Mouse (Mus musculus) liver, postnatal 0 days (tissue): Measurements from ENCODE around the gene Uba5. TPM values are rescaled to one million over a fixed set of nuclear protein-coding genes. Genes with fewer than 3 reads are reported as not detected.

Experiments used
- ATAC-seq: fragments of 200-750 bp; cut with Nextera tagmentation; 2 replicates; pipeline ENCODE4 v1.8.0; 2017; ENCODE audit warnings: mild to moderate bottlenecking, moderate library complexity
- DNase-seq: peaks from one replicate; pipeline ENCODE4 v3.0.0-alpha.2; 2016
- H3K27ac ChIP-seq: fragments of 300-500 bp; sonication (generic); 2 replicates; pipeline ENCODE4 v1.5.1; 2014; ENCODE audit warnings: antibody characterized with exemption, moderate library complexity, mild to moderate bottlenecking, low read depth
- H3K27me3 ChIP-seq: fragments of 300-500 bp; sonication (generic); 2 replicates; pipeline ENCODE4 v1.6.1; 2014; ENCODE audit warnings: low read length, control low read depth, mixed read lengths; ENCODE audit not compliant: insufficient read depth
- H3K36me3 ChIP-seq: fragments of 300-500 bp; sonication (generic); replicated peaks from 2 replicates; pipeline ENCODE4 v1.6.1; 2014; ENCODE audit warnings: mild to moderate bottlenecking, control low read depth, low read length, moderate library complexity, mixed read lengths; ENCODE audit not compliant: insufficient read depth
- H3K4me1 ChIP-seq: fragments of 300-500 bp; sonication (generic); 2 replicates; pipeline ENCODE4 v1.6.1; 2014; ENCODE audit warnings: antibody characterized with exemption, mild to moderate bottlenecking, control low read depth; ENCODE audit not compliant: insufficient read depth
- H3K4me2 ChIP-seq: fragments of 300-500 bp; sonication (generic); 2 replicates; pipeline ENCODE4 v1.6.1; 2014; ENCODE audit warnings: low read depth, mild to moderate bottlenecking, low read length, moderate library complexity, mixed read lengths
- H3K4me3 ChIP-seq: fragments of 300-500 bp; sonication (generic); 2 replicates; pipeline ENCODE4 v1.5.1; 2014; ENCODE audit warnings: low read depth, low read length
- H3K9ac ChIP-seq: fragments of 300-500 bp; sonication (generic); replicated peaks from 2 replicates; pipeline ENCODE4 v1.6.1; 2014; ENCODE audit warnings: mild to moderate bottlenecking, moderate library complexity
- H3K9me3 ChIP-seq: fragments of 300-500 bp; sonication (generic); 2 replicates; pipeline ENCODE4 v1.6.1; 2016; ENCODE audit warnings: mild to moderate bottlenecking, control low read depth, low read length, mixed read lengths
- CTCF ChIP-seq: sonication (generic); IDR thresholded peaks from 2 replicates; pipeline ENCODE4 v1.5.1; 2016; ENCODE audit warnings: antibody characterized with exemption, low read depth
- EP300 ChIP-seq: IDR thresholded peaks from 2 replicates; pipeline ENCODE4 v1.6.1; 2016; ENCODE audit warnings: antibody characterized with exemption, low read depth, mild to moderate bottlenecking
- WGBS: fragments of 180-500 bp; shearing (Covaris S2); extraction: QIAGEN DNeasy Blood & Tissue Kit; methylation state at CpG from one replicate; pipeline ENCODE4 v1.1.7; 2014; ENCODE audit not compliant: insufficient replicate concordance; 5-methylcytosine and 5-hydroxymethylcytosine counted together
- polyA plus RNA-seq: library from polyadenylated mRNA; unstranded; fragments of >200 nt; fragmentation: Nextera tagmentation; extraction: Ambion mirVana; gene quantifications from 2 replicates; pipeline ENCODE4 v1.2.1, GENCODE M21; 2015

Uba5 gene
- 15.1 and 15.4 TPM in 2 replicates for polyA plus RNA-seq

- no peak for TF ChIP-seq EP300
- no peak for TF ChIP-seq CTCF
Measured at GRCm38 (mm10) chr9:104062430-104063243, at the start of gene Uba5. TSS of gene Uba5 (minus strand) at chr9:104063134.

DNA sequence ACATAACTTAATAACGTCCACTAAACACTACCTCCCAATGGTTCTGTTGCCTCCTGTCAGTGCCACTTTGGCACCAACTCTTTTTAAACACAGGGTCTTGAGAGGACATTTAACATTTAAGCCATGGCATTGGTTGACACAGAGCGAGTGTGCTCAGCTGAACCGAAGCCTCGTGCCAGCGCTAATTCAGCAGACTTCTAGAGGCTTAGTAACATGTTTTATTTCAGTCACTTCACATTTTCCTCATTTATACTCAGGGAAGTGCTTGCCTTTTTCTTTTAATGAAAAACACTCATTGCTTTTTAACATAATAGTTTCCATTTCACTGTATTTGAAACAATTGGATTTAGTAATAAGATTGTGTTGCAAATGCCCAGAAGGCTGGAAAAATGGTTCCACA is 46.2 kb upstream of the Uba5 start:
- Histone ChIP-seq H3K27me3 (no peaks in the 10 kb centered on the region), H3K4me3 (no peak overlapping the region), H3K4me1 (no peaks in the 10 kb centered on the region), H3K9me3 (peaks cover 4% of the 10 kb centered on the region; the same call in 1 of the 2 replicates), H3K36me3 (peaks cover 6% of the 10 kb centered on the region), H3K27ac (no peak overlapping the region), H3K4me2 (no peak overlapping the region), H3K9ac (no peak overlapping the region)
- WGBS = 87% methylated on average over 5 of the region's 5 CpGs
- DNase-seq = no peak
- no peak for ATAC-seq
- TF ChIP-seq EP300 (no peak), CTCF (no peak)

More at GRCm38 (mm10) chr9:104062430-104063243, at the start of gene Uba5:
- peak within 1 kb of the TSS; percentile 80 for H3K27ac ChIP-seq
- peaks cover 21% of the 10 kb centered on the region for H3K36me3 ChIP-seq
- no peaks in the 10 kb centered on the region for H3K9me3 ChIP-seq
- H3K27me3 ChIP-seq = no peaks in the 10 kb centered on the region
- DNase-seq (peak; percentile 78), ATAC-seq (peak; percentile 65)
- H3K4me1 ChIP-seq = peaks cover 11% of the 10 kb centered on the region; the same call in 1 of the 2 replicates
- H3K9ac ChIP-seq = peak within 1 kb of the TSS; percentile 92
- H3K4me3 ChIP-seq = peak within 1 kb of the TSS; percentile 99
- WGBS = under 1% methylated on average over 48 of the region's 59 CpGs
- peak within 1 kb of the TSS; percentile 96 for H3K4me2 ChIP-seq

DNA sequence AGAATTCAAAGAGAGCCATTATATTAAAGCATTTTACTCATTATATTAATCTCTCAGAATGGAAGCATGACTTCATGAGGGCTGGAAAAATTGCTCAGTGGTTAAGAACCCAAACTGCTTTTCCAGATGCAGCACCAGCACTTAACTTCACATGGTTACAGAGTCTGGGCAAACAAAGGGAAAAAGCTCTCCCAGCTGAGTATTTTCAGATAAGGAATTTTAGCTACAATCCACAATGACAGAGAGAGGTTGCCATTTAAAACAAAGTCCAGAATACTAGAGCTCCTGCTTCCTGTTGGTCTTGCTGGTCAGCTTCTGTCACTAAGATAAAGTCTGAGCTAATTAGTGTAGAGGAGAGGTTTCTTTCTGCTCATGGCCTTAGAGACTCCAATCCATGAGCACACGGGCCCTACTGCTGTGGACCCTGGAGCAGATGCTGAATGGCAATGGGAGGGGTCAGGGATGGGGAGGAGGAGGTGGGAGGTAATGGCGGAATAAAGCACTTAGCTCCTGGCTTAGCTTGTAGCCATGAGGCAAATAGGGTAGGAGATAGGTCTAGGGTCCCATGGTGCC is 45.7 kb upstream of the Uba5 start:
- no peak for TF ChIP-seq EP300
- no peak for TF ChIP-seq CTCF
- peaks cover 4% of the 10 kb centered on the region; the same call in 1 of the 2 replicates for H3K9me3 ChIP-seq
- ATAC-seq (no peak), DNase-seq (no peak)
- no peaks in the 10 kb centered on the region for H3K4me1 ChIP-seq
- H3K27me3 ChIP-seq = no peaks in the 10 kb centered on the region
- H3K4me3 ChIP-seq = no peak overlapping the region
- H3K27ac ChIP-seq = no peak overlapping the region
- no peak overlapping the region for H3K9ac ChIP-seq
- 67% methylated on average over 2 of the region's 2 CpGs for WGBS
- H3K4me2 ChIP-seq = no peak overlapping the region
- H3K36me3 ChIP-seq = peaks cover 6% of the 10 kb centered on the region

DNA sequence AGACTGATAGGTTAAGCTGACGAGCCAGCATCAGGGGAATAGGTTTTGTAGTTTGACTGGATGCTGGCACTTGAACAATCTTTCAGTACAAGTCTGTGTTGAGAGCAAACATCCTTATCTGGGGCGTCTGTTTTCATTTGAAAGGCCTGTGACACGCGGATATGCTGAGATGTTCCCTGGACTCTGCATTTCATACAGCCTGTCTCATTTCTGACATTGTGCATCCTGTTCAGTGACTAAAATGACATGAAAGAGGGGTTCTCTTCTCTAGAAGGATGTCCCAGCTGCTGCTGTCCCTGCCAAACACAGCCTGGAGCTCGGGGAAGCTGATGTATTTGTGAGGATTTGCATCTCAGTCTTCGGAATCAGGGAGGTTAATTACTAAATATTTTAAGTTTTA is 44.5 kb upstream of the Uba5 start:
- Histone ChIP-seq H3K27ac (no peak overlapping the region), H3K4me1 (no peaks in the 10 kb centered on the region), H3K9ac (no peak overlapping the region), H3K9me3 (peaks cover 4% of the 10 kb centered on the region; the same call in 1 of the 2 replicates), H3K36me3 (peaks cover 6% of the 10 kb centered on the region), H3K27me3 (no peaks in the 10 kb centered on the region), H3K4me2 (no peak overlapping the region), H3K4me3 (no peak overlapping the region)
- WGBS = 52% methylated on average over 6 of the region's 6 CpGs
- no peak for ATAC-seq
- no peak for DNase-seq
- TF ChIP-seq EP300 (no peak), CTCF (no peak)

GRCm38 (mm10) chr9:104106930-104107329 is 44.0 kb upstream of the Uba5 start:
- Histone ChIP-seq H3K9ac (no peak overlapping the region), H3K27me3 (no peaks in the 10 kb centered on the region), H3K4me1 (no peaks in the 10 kb centered on the region), H3K4me3 (no peak overlapping the region), H3K36me3 (peaks cover 6% of the 10 kb centered on the region), H3K9me3 (peaks cover 4% of the 10 kb centered on the region; the same call in 1 of the 2 replicates), H3K27ac (no peak overlapping the region), H3K4me2 (no peak overlapping the region)
- ATAC-seq (no peak), DNase-seq (no peak)
- TF ChIP-seq CTCF = no peak
- no peak for TF ChIP-seq EP300
- WGBS = 72% methylated on average over 9 of the region's 9 CpGs

DNA sequence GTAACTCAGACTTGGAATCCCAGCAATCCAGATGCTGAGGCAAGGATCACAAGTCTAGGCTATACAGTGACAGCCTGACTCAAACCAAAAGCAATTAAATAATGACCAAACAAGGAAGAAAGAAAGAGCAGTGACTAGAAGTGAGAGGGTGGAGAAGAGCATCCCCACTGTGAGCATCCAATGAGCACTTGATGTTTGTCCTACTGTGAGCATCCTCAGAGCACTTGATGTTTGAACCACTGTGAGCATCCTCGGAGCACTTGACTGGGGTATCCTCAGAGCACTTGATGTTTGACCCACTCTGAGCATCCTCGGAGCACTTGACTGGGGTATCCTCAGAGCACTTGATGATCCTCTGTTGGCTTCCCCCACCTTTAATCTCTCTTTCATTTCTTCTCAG is 42.1 kb upstream of the Uba5 start:
- 93% methylated on average over 2 of the region's 2 CpGs for WGBS
- TF ChIP-seq CTCF (no peak), EP300 (no peak)

More for the DNA sequence above, 42.1 kb upstream of the Uba5 start:
- H3K9ac ChIP-seq = no peak overlapping the region
- H3K4me2 ChIP-seq = no peak overlapping the region
- H3K36me3 ChIP-seq = peaks cover 3% of the 10 kb centered on the region
- DNase-seq (no peak), ATAC-seq (no peak)
- no peak overlapping the region for H3K4me3 ChIP-seq
- no peaks in the 10 kb centered on the region for H3K4me1 ChIP-seq
- H3K27me3 ChIP-seq = no peaks in the 10 kb centered on the region
- H3K27ac ChIP-seq = no peak overlapping the region
- no peaks in the 10 kb centered on the region for H3K9me3 ChIP-seq
